Mouse (Mus musculus): ENCODE measurements around the gene Nucb1. TPM values are rescaled to one million over a fixed set of nuclear protein-coding genes. Genes with fewer than 3 reads are reported as not detected.

The Nucb1 gene
- polyA plus RNA-seq (2012) = 1,038 and 1,233 TPM in 2 replicates

- no peak for TF ChIP-seq GATA1 (IDR thresholded peaks at IDR 0.05; ENCODE audit: low read length)
Measured at GRCm38 (mm10) chr7:45509912-45510787, at the start of gene Nucb1. TSS of gene Nucb1 (minus strand) at chr7:45510406.

GRCm38 (mm10) chr7:45558907-45559306, 48.7 kb upstream of the Nucb1 start:
- TF ChIP-seq GATA1 (IDR thresholded peaks at IDR 0.05; ENCODE audit: low read length) = no peak

GRCm38 (mm10) chr7:45555787-45556186, 45.6 kb upstream of the Nucb1 start:
- no peak for TF ChIP-seq GATA1 (IDR thresholded peaks at IDR 0.05; ENCODE audit: low read length)

- no peak for TF ChIP-seq GATA1 (IDR thresholded peaks at IDR 0.05; ENCODE audit: low read length)
Measured at GRCm38 (mm10) chr7:45554744-45555143, 44.5 kb upstream of the Nucb1 start, which contains the start of gene Hsd17b14. TSS of gene Hsd17b14 (plus strand) at chr7:45554893.

- TF ChIP-seq GATA1 (IDR thresholded peaks at IDR 0.05; ENCODE audit: low read length) = no peak
Measured at GRCm38 (mm10) chr7:45553990-45554389, 43.8 kb upstream of the Nucb1 start.

- TF ChIP-seq GATA1 (IDR thresholded peaks at IDR 0.05; ENCODE audit: low read length) = no peak
Measured at GRCm38 (mm10) chr7:45553519-45553918, 43.3 kb upstream of the Nucb1 start.

- no peak for TF ChIP-seq GATA1 (IDR thresholded peaks at IDR 0.05; ENCODE audit: low read length)
Measured at GRCm38 (mm10) chr7:45551512-45551883, 41.3 kb upstream of the Nucb1 start.

- TF ChIP-seq GATA1 (IDR thresholded peaks at IDR 0.05; ENCODE audit: low read length) = no peak
Measured at GRCm38 (mm10) chr7:45550821-45551511, 40.8 kb upstream of the Nucb1 start.

- TF ChIP-seq GATA1 (IDR thresholded peaks at IDR 0.05; ENCODE audit: low read length) = no peak
Measured at GRCm38 (mm10) chr7:45549641-45550436, 39.6 kb upstream of the Nucb1 start.

GRCm38 (mm10) chr7:45544525-45544924, 34.3 kb upstream of the Nucb1 start:
- no peak for TF ChIP-seq GATA1 (IDR thresholded peaks at IDR 0.05; ENCODE audit: low read length)

GRCm38 (mm10) chr7:45540213-45540612, 30.0 kb upstream of the Nucb1 start:
- no peak for TF ChIP-seq GATA1 (IDR thresholded peaks at IDR 0.05; ENCODE audit: low read length)

GRCm38 (mm10) chr7:45539095-45539494, 28.9 kb upstream of the Nucb1 start:
- TF ChIP-seq GATA1 (IDR thresholded peaks at IDR 0.05; ENCODE audit: low read length) = no peak

GRCm38 (mm10) chr7:45538163-45539041, 28.2 kb upstream of the Nucb1 start:
- TF ChIP-seq GATA1 (IDR thresholded peaks at IDR 0.05; ENCODE audit: low read length) = no peak

GRCm38 (mm10) chr7:45537602-45538001, 27.4 kb upstream of the Nucb1 start:
- TF ChIP-seq GATA1 (IDR thresholded peaks at IDR 0.05; ENCODE audit: low read length) = no peak

- TF ChIP-seq GATA1 (IDR thresholded peaks at IDR 0.05; ENCODE audit: low read length) = no peak
Measured at GRCm38 (mm10) chr7:45535676-45536075, 25.5 kb upstream of the Nucb1 start.
